Comparison of ENCODE assay signal across 8 mouse cellular contexts in genomic region chr10:94514506-94515178, GRCm38 (mm10).
DNase-seq lines count a peak whose midpoint lies in the region; ATAC-seq and TF ChIP-seq lines count a peak whose summit lies in the region.

No protein-coding gene starts in this region.

- H3K4me1 ChIP-seq in neural tube, embryonic 11.5 days (ENCODE audit: control insufficient read depth, insufficient read depth, low read length): peaks cover 4% of the 10 kb centered on the region
- no peaks in the 10 kb centered on the region for H3K4me1 ChIP-seq in embryonic facial prominence, embryonic 11.5 days (ENCODE audit: control insufficient read depth, insufficient read depth, low read length)
- peaks cover 10% of the 10 kb centered on the region for H3K4me1 ChIP-seq in limb, embryonic 14.5 days (ENCODE audit: control insufficient read depth, insufficient read depth, low read length)
- H3K4me1 ChIP-seq in midbrain, embryonic 15.5 days: peaks cover 28% of the 10 kb centered on the region

- peak; percentile 70 for DNase-seq in neural tube, embryonic 11.5 days (ENCODE audit: low spot score)
- DNase-seq in neural tube, embryonic 10.5 days (ENCODE audit: extremely low spot score, low spot score): no peak
- DNase-seq in embryonic facial prominence, embryonic 11.5 days (ENCODE audit: low spot score): peak; percentile 59
- DNase-seq in heart, adult 9 months (ENCODE audit: low spot score in 2 of 2): peak; percentile 76 to 78
- peak; percentile 68 to 70 for DNase-seq in kidney, adult 8-10 months
- peak; percentile 63 for DNase-seq in limb, embryonic 14.5 days (ENCODE audit: low spot score)
- peak; percentile 40 to 63 for DNase-seq in spleen, postnatal 36 days (ENCODE audit: low spot score in 2 of 2)

- peak; percentile 83 for ATAC-seq in neural tube, embryonic 11.5 days (ENCODE audit: insufficient read depth, low FRiP score, low TSS enrichment)
- ATAC-seq in embryonic facial prominence, embryonic 11.5 days (replicated peaks; ENCODE audit: insufficient number of reproducible peaks, low FRiP score, low TSS enrichment, low read depth): peak; percentile 75
- peak; percentile 90 for ATAC-seq in limb, embryonic 14.5 days (ENCODE audit: low FRiP score, low read depth)
- ATAC-seq in midbrain, embryonic 15.5 days (replicated peaks): peak; percentile 89

- WGBS in neural tube, embryonic 11.5 days: under 1% methylated on average over 54 of the region's 71 CpGs
- under 1% methylated on average over 70 of the region's 71 CpGs for WGBS in embryonic facial prominence, embryonic 11.5 days
- WGBS in limb, embryonic 14.5 days: 5% methylated on average over 40 of the region's 71 CpGs
- WGBS in midbrain, embryonic 15.5 days: 1% methylated on average over 67 of the region's 71 CpGs

- TF ChIP-seq POLR2A in limb, embryonic 14.5 days (IDR thresholded peaks at IDR 0.05; ENCODE audit: borderline replicate concordance, extremely low read depth, insufficient read depth, insufficient read length): no peak

- H3K4me2 ChIP-seq in neural tube, embryonic 11.5 days (ENCODE audit: low read depth): peak overlapping the region; percentile 89
- peak overlapping the region; percentile 99 for H3K4me2 ChIP-seq in embryonic facial prominence, embryonic 11.5 days (ENCODE audit: low read depth, low read length)
- peak overlapping the region; percentile 86 for H3K4me2 ChIP-seq in limb, embryonic 14.5 days (replicated peaks; ENCODE audit: low read depth, low read length, severe bottlenecking)
- peak overlapping the region; percentile 98 for H3K4me2 ChIP-seq in midbrain, embryonic 15.5 days

- peak overlapping the region; percentile 74 for H3K4me3 ChIP-seq in neural tube, embryonic 11.5 days (ENCODE audit: low read depth, low read length)
- peak overlapping the region; percentile 74 for H3K4me3 ChIP-seq in embryonic facial prominence, embryonic 11.5 days (ENCODE audit: low read depth, low read length)
- H3K4me3 ChIP-seq in limb, embryonic 14.5 days (replicated peaks; ENCODE audit: low read length): peak overlapping the region; percentile 70
- peak overlapping the region; percentile 86 for H3K4me3 ChIP-seq in midbrain, embryonic 15.5 days

- peak overlapping the region; percentile 37; the same call in 1 of the 2 replicates for H3K27ac ChIP-seq in neural tube, embryonic 11.5 days (ENCODE audit: low read depth, low read length)
- no peak overlapping the region for H3K27ac ChIP-seq in embryonic facial prominence, embryonic 11.5 days (replicated peaks; ENCODE audit: low read depth, low read length)
- peak overlapping the region; percentile 74 for H3K27ac ChIP-seq in limb, embryonic 14.5 days (replicated peaks; ENCODE audit: low read depth, low read length)
- H3K27ac ChIP-seq in midbrain, embryonic 15.5 days: peak overlapping the region; percentile 78

- peaks cover 11% of the 10 kb centered on the region for H3K27me3 ChIP-seq in neural tube, embryonic 11.5 days (ENCODE audit: control insufficient read depth, insufficient read depth, low read length)
- peaks cover 10% of the 10 kb centered on the region; the same call in 1 of the 2 replicates for H3K27me3 ChIP-seq in embryonic facial prominence, embryonic 11.5 days (ENCODE audit: control insufficient read depth, insufficient read depth, low read length)
- H3K27me3 ChIP-seq in limb, embryonic 14.5 days (ENCODE audit: control insufficient read depth, insufficient read depth, low read length): peaks cover 4% of the 10 kb centered on the region; the same call in 1 of the 2 replicates
- 0 out of 2 replicates have a peak, but pooled peaks cover 4% of the 10 kb centered on the region for H3K27me3 ChIP-seq in midbrain, embryonic 15.5 days (replicated peaks)

- H3K9ac ChIP-seq in neural tube, embryonic 11.5 days (ENCODE audit: low read length): peak overlapping the region; percentile 68
- H3K9ac ChIP-seq in embryonic facial prominence, embryonic 11.5 days (replicated peaks; ENCODE audit: low read length): peak overlapping the region; percentile 64
- H3K9ac ChIP-seq in limb, embryonic 14.5 days (ENCODE audit: low read depth, low read length, severe bottlenecking): peak overlapping the region; percentile 77
- H3K9ac ChIP-seq in midbrain, embryonic 15.5 days: peak overlapping the region; percentile 77

- no peaks in the 10 kb centered on the region for H3K9me3 ChIP-seq in neural tube, embryonic 11.5 days (ENCODE audit: control insufficient read depth, low read length)
- no peaks in the 10 kb centered on the region for H3K9me3 ChIP-seq in embryonic facial prominence, embryonic 11.5 days (replicated peaks; ENCODE audit: control insufficient read depth, low read length)
- no peaks in the 10 kb centered on the region for H3K9me3 ChIP-seq in limb, embryonic 14.5 days (ENCODE audit: control insufficient read depth, low read length)
- no peaks in the 10 kb centered on the region for H3K9me3 ChIP-seq in midbrain, embryonic 15.5 days

- H3K36me3 ChIP-seq in neural tube, embryonic 11.5 days (ENCODE audit: control insufficient read depth, insufficient read depth, low read length): no peaks in the 10 kb centered on the region
- no peaks in the 10 kb centered on the region for H3K36me3 ChIP-seq in embryonic facial prominence, embryonic 11.5 days (replicated peaks; ENCODE audit: control insufficient read depth, insufficient read depth, low read depth, low read length)
- no peaks in the 10 kb centered on the region for H3K36me3 ChIP-seq in limb, embryonic 14.5 days (ENCODE audit: control insufficient read depth, insufficient read depth, low read length)
- no peaks in the 10 kb centered on the region for H3K36me3 ChIP-seq in midbrain, embryonic 15.5 days (replicated peaks)
